Mouse (Mus musculus) lung, adult 18-20 months (tissue): ENCODE measurements around the gene Gm14214.

Source experiments
- DNase-seq, 2 experiments: peaks; one replicate each; pipeline ENCODE4 v3.0.0; 2022; ENCODE audit warnings: mixed read lengths in 2 of 2

Gene Gm14214

DNA sequence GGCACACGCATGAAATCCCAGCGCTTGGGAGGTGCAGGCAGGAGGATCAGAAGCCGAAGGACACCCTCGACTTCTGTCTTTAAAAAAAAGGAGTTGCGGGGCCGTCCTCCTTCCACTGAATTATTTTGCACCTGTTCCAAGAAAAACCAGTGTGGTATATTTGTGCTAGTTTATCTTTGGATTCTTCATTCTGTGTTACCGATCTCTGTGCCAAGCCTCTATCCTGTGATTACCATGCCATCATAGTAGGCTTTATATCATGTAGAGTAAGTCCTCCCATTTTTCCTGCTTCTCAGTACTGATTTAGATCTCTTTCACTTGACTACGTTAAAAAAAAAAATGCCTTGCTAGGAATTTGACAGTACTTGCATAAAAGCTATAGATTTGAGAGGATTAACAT lies 1.8 kb upstream of the Gm14214 start:
- DNase-seq: no peak

DNA sequence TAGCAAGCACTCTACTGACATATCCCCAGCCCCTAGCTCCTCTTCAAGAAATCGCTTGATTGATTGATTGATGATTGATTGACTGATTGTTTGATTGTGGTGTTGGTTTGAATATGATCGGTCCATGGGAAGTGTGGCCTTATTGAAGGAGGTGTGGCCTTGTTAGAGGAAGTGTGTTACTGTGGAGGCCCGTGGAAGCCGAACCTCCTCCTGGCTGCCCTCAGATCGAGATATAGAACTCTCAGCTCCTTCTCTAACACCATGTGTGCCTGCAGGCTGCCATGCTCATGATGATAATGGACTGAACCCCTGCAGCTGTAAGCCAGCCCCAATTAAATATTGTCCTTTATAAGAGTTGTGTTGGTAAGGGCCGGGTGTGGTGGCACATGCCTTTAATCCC lies 2.8 kb downstream of the Gm14214 start:
- no peak for DNase-seq

DNA sequence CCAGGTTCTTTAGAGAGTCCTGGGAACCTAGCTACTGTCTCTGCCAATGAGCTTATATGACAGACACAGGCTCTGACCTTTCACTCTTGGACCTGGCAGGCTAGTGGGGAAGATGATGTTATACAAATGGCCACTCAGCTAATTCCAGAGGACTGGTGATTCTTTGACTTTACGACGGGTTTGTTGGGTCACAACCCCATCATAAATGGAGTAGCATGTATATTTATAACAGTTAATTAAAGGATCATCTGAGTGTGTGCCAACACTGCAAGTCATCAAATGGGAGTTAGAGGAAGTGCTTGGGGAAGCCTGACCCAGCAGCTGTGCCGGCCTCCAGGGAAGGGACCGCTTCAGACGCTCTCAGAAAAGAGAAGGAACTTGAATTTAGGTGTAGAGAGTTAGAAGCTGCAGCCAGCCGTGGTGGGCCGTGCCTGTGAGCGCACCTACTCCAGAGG lies 4.2 kb downstream of the Gm14214 start:
- DNase-seq: no peak

DNA sequence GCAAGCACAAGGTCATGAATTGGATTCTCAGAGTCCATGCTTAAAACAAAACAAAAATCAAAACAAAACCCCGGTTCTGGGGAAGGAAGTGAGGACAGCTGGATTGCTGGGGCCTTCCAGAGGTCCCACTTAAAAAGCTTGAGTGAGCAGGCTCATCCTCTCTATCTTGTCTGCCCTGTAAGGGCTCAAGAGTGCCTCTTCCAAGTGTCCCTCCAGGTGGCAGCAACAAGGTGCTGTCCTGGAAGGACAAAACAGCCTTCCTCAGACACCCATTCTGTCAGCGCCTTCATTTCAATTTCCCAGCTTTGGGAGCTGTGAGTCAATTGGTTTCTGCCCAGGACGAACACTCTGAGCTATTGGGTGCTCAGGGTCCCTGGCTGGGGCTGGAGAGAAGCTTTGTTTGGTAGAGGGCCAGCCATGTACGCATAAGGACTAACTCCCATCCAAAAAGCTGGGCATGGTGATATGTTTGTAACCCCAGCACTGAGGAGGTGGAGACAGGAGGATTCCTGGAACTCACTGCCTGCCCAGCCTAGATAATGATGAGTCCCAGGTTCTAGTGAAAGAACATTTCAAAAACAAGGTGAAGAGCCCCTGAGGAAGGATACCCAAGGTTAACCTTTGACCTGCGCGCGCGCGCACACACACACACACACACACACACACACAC lies 4.9 kb downstream of the Gm14214 start:
- DNase-seq: no peak

DNA sequence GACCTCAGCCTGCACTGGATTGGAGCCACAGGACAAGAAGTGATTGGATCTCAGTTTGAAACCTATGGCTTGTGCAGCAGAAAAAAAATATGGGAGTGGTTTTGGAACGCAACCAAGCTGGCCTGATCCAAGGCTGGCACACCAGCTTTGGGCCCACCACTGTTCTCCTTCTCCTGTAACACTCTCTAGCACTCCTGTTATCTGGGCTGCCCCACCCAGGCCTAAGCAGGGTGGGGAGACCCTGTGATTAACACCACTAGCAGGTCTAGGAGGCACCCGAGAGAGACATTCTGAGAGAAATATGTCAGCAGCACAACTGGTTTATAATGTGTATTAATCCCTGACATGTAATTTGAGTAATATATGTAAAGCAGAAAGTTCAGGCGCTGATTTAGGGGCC lies 6.6 kb downstream of the Gm14214 start:
- DNase-seq: no peak

DNA sequence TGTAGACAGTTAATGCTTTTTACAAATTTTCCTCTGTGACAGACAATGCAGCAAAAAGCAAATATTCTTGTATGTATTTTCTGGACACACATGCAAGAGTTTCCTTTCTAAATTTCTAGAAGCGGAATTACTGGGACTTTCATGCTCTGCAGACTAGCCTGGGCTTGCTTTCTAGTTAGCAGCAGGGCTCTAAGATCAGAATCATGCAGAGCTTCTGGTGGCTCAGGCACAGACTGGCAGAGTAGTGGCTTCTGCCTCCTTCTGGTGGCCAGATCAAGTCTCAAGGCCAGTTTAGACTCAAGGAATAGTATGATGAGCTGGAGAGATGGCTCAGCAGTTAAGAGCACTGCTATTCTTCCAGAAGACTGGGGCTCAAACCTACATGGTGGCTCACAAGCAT lies 11.4 kb downstream of the Gm14214 start:
- no peak for DNase-seq

DNA sequence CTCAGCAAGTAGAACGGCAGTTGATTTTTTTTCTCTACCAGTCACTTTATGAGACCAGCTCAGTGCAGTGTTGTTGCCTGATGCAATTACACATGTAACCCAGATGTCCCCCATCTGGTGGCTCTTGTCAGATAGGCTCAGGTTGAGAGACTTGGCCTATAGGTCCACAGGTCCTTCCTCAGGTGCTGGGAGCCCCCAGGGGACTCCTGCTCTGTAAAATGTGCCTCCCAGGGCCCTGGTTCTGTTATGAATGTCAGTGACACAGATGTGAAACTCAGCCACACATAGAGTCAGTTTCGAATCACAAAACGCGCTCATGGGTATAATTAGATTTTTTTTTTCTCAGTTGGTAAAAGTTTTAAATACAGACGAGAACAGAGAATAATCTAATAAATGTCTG lies 12.1 kb downstream of the Gm14214 start:
- no peak for DNase-seq

DNA sequence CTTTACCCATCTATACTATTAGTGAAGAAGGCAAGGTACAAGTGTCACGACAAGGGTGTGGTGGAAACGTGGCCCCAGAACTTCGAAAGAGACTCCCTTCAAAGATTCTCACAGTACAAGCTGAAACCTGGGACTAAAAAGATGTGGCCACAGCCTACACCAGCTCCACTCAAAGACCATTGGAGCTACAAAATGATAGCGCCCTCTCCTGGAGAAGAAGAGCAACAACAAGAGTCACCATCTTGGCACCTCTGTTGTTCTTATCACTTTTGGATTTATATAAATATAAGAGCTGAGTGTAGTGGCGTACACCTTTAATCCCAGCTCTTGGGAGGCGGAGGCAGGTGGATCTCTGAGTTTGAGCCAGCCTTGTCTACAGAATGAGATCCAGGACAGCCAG lies 14.0 kb downstream of the Gm14214 start:
- no peak for DNase-seq

DNA sequence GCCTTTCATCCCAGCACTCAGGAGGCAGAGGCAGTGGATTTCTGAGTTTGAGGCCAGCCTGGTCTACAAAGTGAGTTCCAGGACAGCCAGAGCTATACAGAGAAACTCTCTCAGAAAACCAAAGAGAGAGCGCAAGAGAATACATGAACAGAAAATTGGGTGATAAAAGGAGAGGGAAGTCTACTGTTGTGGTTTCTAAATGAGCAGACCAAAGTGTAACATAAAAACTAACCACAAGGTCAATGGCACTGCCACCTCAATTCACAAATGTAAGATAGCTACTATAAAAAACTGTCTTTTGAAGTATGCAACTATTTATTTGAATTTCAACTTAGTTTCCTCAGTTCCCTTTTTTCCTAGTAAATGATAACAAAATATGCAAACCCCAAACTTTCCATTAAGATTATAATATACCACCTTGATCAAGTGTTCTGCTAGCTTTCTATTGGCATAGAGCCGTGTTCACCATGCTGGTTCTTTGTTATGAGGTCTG lies 15.7 kb downstream of the Gm14214 start:
- no peak for DNase-seq

DNA sequence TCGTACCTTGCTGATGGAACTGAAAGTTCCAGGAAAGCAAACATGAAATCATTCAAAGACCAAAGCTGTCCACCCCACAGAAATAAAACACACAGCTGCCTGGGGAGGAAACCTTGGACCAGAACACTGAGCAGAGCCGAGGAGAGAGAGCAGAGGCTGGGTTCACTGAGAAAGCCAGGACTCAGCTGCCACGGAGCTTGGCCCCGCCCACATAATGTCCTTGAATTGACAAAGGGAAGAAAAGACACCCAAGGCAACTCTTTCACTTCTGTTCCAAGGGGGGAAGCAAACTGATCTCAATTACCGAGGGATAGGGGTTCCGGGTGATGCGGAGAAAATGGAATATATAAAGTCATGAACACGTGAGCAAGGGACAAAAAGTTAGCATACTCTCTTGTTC lies 17.9 kb downstream of the Gm14214 start:
- DNase-seq: no peak

DNA sequence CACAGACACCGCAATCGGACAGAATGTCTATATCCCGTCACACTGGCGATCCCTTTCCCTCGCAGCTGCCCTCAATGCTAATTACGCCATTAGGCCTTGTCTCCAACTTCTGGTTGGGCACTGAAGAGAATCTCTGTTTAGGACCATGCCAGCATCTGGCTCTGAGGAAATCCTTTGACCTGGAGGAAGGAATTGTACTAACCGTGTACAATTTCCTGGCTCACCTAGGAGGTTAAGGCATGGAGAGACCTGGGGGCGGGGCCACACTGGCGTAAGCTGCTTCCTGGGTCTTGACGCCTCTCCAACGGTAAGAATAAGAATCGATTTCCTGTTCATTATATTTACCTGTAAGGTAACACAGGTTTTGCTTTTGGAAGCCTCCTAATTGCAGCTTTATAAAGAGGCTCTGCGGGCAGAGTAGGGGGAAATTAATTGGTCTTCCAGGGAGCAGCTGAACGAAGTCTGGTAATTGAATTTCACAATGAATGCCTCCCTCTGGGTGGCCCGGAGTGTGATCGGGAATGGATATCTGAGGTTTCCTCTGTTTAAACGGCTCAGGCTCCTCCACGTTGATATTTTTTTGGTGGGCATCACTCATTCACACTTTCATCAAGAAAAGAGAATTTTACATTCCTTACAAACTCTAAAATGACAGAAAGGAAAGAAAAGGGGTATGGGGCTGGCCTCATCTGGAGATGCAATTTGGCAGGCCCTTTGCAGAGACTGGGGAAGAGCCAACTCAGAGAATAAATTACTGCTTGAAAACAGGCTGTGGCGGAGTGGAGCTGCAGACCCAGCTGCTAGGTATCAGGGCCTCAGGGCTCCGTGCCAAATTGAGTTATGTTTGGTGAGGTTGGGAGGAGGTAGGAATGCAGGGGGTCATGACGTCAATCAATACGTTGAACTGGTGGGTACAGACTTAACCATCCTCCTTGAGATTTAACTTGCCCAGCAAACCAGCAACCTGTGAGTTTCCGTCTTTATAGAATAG lies 20.5 kb downstream of the Gm14214 start:
- no peak for DNase-seq

DNA sequence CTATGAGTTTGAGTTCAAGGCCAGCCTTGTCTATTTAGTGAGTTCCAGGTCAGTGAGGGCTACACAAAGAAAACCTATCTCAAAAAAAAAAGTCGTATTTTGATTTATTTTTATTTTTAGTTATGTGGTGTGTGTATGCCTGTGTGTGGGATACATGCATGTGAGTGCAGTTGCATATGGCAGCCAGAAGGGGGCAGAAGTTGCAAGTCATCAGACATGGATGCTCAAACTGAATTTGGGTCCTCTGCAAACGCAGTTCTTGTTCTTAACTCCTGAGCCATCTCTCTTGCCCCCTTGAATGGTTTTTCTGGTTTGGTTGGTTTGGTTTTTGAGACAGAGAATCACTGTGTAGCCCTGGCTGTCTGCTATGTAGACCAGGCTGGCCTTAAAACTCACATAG lies 21.4 kb downstream of the Gm14214 start:
- no peak for DNase-seq

DNA sequence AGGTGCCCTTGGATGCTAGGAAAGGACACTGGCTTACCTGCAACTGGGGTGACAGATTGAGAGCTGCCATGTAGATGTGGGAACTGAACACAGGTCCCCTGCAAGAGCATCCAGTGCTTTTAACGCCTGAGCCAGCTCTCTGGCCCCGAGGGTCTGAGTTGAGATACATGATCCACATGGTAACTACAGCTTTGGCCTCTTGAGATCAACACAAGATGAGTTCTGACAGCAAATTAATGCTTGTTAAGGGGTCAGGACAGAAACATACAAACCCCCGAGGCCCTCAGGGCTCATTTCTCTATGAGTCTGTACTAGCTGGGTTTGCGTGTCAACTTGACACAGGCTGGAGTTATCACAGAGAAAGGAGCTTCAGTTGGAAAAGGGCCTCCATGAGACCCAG lies 25.9 kb downstream of the Gm14214 start:
- DNase-seq: no peak

DNA sequence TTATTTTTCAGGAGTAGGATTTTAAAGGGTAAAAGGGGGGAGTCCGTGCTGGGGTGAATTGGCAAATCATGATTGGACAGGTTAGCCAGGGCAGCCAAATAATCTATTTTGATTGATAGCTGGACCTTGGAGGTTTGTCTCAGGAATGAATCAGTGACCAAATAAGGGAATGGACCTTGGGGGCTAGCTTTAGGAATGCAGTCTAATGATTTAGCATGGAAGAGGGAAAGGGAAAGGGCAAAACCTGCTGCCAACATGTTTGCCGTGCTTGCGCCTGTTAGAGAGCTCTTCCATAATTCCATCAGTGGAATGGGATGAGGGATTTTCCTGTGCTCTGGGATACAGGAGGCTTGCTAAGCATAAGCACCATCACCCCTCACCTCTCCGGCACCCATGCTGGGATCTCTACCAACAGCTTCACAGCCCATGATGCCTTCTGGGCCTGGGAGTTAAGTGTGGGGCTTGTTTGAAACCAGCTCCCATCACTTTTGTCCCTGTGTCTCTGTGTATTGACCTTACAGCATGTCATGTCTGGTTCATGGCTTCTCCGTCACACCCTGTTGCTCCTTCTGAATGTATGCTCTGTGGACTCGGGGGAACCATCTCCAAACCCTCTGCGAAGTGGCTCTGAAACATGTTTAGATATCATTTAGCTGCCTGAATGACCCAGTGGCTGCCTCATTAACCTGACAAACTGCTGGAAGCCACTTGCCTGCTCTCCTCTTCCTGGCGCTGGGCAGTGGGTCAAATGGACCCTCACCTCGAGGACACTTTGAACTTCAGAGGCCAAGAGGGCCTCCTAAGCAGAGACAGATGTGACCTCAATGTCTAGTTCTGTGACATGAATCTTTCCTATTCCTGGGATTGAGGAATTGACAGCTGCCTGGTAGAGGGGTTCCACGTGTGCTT lies 26.7 kb downstream of the Gm14214 start:
- DNase-seq: no peak

DNA sequence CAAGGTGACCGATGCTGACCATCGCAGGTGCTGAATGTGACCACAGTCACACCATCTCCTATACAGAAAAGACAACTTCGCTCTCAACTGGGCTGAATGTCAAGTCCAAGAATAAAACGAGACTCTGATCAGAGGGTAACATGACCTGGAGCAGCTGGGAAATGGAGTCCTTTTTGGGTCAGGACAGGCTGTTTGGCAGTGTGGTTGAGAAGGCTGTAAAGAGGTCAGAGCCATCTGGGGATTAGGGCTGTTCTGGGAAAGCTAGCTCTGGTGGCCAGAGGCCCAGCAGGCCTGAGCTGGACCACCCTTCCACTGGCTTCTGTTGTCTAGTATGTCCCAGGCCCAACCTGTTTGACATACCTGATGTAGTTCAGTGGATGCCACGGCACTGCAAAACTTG lies 31.2 kb downstream of the Gm14214 start:
- DNase-seq: no peak

DNA sequence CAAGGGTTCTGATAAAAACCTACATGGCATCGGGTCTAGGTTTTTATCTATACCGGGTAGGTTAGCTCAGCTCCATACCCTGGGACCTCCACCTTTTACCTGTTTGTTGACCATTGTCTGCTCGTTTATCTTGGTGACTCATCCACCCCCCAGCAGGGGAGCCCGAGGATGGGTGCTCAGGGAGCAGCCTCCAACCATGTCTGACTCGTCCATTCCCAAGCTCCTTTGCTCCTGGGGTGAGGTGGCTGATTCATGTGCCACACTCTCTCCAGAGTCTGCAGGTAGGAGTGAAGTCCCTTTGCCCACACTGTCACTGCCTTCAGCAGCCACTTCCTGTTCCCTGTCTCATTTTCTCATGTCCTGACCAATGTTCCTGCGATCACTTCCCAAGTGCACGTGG lies 33.8 kb downstream of the Gm14214 start:
- no peak for DNase-seq

DNA sequence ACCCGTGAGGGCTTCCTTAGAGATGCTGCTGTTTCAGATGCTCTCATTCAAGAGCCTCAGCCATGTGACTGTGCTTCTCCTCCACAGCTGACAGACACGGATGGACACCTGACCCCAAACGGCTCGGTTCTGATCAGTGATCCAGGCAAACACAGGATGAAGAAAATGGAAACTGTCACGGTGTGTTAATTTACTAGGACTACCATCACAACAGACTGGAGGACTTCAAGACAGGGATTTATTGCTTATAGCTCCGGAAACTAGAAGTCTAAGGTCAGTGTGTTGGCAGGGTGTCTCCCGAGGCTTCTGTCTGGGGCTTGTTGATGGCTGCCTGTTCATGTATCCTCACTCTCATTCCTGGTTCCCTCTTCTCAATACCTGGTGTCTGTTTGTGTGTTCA lies 34.4 kb downstream of the Gm14214 start:
- no peak for DNase-seq

DNA sequence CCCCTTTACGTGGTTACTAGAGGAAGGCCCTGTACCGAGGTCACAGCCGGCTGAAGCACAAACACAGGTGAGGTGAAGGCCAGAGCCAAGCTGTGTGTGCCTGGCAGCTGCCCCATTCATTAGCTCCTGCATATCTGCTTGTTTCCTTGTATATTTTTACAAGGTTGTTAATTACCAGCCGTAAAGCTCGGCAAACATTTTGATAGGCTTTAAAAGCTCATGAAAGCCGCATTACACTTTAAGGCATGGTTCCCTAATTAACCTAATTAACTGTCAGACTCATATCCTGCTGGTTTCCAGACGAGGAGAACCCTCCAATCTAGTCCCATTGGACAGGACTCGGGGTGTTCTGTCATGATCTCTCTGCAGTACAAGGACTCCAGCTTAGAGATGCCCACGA lies 34.9 kb downstream of the Gm14214 start:
- no peak for DNase-seq

DNA sequence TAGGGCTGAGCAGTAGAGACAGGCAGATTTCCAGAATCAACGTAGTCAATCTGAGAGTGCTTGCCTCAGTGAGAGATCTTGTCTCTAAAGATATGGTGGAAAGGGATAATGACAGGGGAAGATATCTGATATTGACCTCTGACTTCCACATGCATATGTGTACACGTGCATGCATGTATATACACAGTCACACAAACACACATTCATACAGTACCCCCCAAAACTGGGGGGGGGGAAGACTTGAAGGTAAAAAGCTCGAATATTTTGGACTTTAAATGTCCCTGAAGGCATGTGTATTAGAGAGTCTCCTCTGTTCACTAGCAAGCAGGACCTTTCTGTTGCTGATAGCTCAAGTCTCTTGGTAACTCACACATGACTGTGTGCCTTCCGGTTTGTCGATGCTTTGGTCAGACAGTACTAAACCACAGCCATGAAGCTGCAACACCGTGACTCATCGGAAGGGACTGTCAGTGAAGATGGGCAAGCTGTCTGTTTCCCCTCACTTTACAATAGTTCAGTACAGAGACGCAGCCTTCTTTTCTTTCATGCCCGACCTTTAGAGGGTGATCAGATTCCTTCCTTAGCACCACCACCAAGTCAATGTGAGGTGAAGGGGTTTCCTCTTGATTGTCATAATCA lies 37.2 kb downstream of the Gm14214 start:
- peak; percentile 8 to 29 for DNase-seq

DNA sequence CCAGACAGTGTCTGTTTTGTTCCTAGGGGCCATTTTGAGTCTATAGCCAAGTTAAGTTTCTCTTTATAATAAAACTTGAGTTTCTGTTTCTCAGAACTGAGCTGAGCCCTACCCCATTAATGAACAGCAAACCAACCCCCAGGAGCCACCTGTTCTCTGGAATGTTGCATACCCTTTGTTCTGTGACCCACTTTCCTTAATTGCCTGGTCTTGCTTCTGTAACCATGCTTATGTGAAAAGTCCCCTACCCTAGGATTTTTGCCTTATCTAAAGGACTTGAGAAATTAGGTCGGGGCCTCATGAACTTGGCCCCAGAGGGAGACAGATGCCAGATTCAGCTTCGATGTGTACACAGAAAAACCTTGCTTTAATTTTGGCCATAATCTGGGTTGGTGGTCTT lies 37.9 kb downstream of the Gm14214 start:
- no peak for DNase-seq

DNA sequence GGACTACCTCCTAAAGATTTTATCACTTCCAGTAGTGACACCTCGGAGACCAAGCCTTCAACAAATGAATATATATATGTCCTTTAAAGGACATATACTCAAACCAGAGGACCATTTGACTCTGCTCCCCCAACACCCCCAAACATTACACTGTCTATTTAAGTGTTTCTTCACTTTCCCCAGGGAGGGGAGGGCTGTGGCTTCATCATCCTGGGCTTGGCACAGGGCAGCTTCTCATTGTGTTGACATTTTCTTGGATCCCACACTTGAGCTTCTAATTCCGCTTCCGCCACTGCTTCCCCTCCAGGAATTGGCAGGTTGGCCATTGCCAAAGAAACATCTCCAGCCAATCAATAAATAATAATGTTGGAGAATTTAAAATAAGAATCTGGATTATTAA lies 39.0 kb downstream of the Gm14214 start:
- peak; percentile 9 to 24 for DNase-seq

DNA sequence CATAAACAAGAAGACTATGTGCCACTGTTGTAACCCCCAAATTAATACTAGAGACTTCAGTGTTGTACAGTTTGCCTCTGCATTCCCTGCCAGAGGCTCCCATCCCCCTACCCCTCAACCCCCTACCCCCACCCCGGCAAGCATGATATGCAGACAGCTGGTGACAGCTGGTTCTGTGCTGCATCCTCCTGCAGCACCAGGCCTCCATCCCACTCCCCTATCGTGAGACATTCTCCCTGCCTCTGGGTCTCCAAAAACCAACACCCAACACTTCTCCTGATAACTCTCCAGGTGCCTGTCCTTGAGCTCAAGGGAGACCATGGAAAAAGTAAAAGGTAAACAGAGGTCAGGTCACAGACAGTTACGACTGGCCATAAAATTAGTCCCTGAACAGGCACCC lies 40.1 kb downstream of the Gm14214 start:
- DNase-seq: no peak
